Mouse (Mus musculus): ENCODE measurements around the gene Ctss. TPM values are rescaled to one million over a fixed set of nuclear protein-coding genes. Genes with fewer than 3 reads are reported as not detected.

Gene Ctss
- total and polyA plus RNA-seq, 3 experiments: 0.66 TPM; not detected in 2

- TF ChIP-seq CTCF (IDR thresholded peaks at IDR 0.05; ENCODE audit: low read depth, low read length) (no peak), GATA1 (IDR thresholded peaks at IDR 0.05; ENCODE audit: borderline replicate concordance, low read length) (no peak), POLR2AphosphoS5 (IDR thresholded peaks at IDR 0.05; ENCODE audit: insufficient replicate concordance, low read depth, low read length) (no peak), TAL1 (conservative IDR thresholded peaks at IDR 0.05; ENCODE audit: low read depth, low read length) (no peak), GATA2 (IDR thresholded peaks at IDR 0.05; ENCODE audit: borderline replicate concordance, low read depth, low read length) (no peak)
- H3K9me3 ChIP-seq (replicated peaks): no peaks in the 10 kb centered on the region
- peaks cover 12% of the 10 kb centered on the region for H3K27me3 ChIP-seq (ENCODE audit: insufficient read depth, low read length)
- no peak overlapping the region for H3K4me3 ChIP-seq (ENCODE audit: low read depth, low read length)
- DNase-seq (ENCODE audit: low spot score) (no peak), ATAC-seq (ENCODE audit: extremely low read depth, insufficient number of reproducible peaks, low FRiP score, poor library complexity, severe bottlenecking) (no peak)
- peaks cover 48% of the 10 kb centered on the region for H3K4me1 ChIP-seq (ENCODE audit: insufficient read depth, low read depth, low read length)
- H3K36me3 ChIP-seq (replicated peaks): no peaks in the 10 kb centered on the region
These were observed 1.9 kb upstream of the Ctss start for GRCm38 (mm10) chr3:95524673-95525072.

DNA sequence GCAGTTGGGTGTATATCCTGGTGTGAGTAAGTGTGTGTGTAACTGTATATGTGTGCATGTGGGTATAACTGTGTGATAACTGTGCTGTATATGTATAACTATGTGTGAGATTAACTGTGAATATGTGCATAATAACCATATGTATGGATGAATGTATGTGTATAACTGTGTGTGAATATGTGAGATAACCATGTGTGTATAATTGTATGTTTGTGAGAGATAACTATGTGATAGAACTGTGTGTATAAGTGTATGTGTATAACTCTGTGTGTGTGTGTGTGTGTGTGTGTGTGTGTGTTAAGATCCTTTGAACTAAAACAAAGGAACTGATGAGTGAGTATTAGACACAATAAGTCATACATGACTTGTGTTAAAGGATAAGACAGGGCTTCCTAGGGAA, 475 bp upstream of the Ctss start:
- Histone ChIP-seq H3K4me3 (ENCODE audit: low read depth, low read length) (no peak overlapping the region), H3K9me3 (replicated peaks) (no peaks in the 10 kb centered on the region), H3K4me1 (ENCODE audit: insufficient read depth, low read depth, low read length) (peaks cover 35% of the 10 kb centered on the region), H3K36me3 (replicated peaks) (no peaks in the 10 kb centered on the region), H3K27me3 (ENCODE audit: insufficient read depth, low read length) (peaks cover 18% of the 10 kb centered on the region)
- DNase-seq (ENCODE audit: low spot score) (no peak), ATAC-seq (ENCODE audit: extremely low read depth, insufficient number of reproducible peaks, low FRiP score, poor library complexity, severe bottlenecking) (no peak)
- TF ChIP-seq TAL1 (conservative IDR thresholded peaks at IDR 0.05; ENCODE audit: low read depth, low read length): no peak
- no peak for TF ChIP-seq GATA2 (IDR thresholded peaks at IDR 0.05; ENCODE audit: borderline replicate concordance, low read depth, low read length)
- TF ChIP-seq GATA1 (IDR thresholded peaks at IDR 0.05; ENCODE audit: borderline replicate concordance, low read length): no peak
- TF ChIP-seq POLR2AphosphoS5 (IDR thresholded peaks at IDR 0.05; ENCODE audit: insufficient replicate concordance, low read depth, low read length): no peak
- TF ChIP-seq CTCF (IDR thresholded peaks at IDR 0.05; ENCODE audit: low read depth, low read length): no peak

DNA sequence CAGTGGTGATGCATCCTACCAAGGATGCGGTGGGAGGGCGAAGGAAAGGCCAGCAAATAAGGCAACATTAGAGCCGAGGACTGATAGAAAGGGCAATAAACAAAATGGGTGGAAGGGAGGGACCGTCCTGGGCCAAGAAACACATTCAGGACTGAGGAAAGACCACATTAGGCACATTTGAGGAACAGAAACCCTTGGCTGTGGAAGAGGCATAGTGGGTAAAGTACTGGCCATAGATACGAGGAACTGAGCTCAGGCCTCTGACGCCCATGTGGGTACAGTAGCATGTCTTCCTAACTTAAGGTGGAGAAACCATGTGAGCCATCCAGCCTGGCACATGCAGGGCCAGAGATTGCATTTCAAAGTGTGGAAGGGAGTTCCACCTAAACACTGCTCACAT, 3.2 kb downstream of the Ctss start:
- TF ChIP-seq TAL1 (conservative IDR thresholded peaks at IDR 0.05; ENCODE audit: low read depth, low read length) (no peak), CTCF (IDR thresholded peaks at IDR 0.05; ENCODE audit: low read depth, low read length) (no peak), GATA1 (IDR thresholded peaks at IDR 0.05; ENCODE audit: borderline replicate concordance, low read length) (no peak), GATA2 (IDR thresholded peaks at IDR 0.05; ENCODE audit: borderline replicate concordance, low read depth, low read length) (no peak), POLR2AphosphoS5 (IDR thresholded peaks at IDR 0.05; ENCODE audit: insufficient replicate concordance, low read depth, low read length) (no peak)
- ATAC-seq (ENCODE audit: extremely low read depth, insufficient number of reproducible peaks, low FRiP score, poor library complexity, severe bottlenecking) (no peak), DNase-seq (ENCODE audit: low spot score) (no peak)
- H3K9me3 ChIP-seq (replicated peaks): no peaks in the 10 kb centered on the region
- H3K4me1 ChIP-seq (ENCODE audit: insufficient read depth, low read depth, low read length): peaks cover 11% of the 10 kb centered on the region
- H3K36me3 ChIP-seq (replicated peaks): no peaks in the 10 kb centered on the region
- H3K27me3 ChIP-seq (ENCODE audit: insufficient read depth, low read length): peaks cover 14% of the 10 kb centered on the region
- no peak overlapping the region for H3K4me3 ChIP-seq (ENCODE audit: low read depth, low read length)

DNA sequence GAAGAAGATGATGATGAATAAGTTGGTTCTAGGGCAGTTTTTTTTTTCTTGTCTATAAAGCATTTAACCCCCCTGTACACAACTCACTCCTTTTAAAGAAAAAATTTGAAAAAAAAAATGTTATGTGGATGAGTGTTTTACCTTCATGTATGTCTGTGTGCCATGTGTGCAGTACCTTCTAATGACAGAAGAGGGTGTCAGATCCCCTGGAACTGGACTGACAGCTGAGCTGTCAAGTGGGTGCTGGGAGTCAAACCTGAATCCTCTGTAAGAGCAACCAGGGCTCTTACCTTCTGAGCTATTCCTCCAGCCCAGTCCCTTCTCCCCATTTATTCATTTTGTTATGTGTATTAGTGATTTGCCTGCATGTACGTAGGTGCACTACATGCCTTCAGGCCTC, 4.4 kb downstream of the Ctss start:
- no peak overlapping the region for H3K4me3 ChIP-seq (ENCODE audit: low read depth, low read length)
- ATAC-seq (ENCODE audit: extremely low read depth, insufficient number of reproducible peaks, low FRiP score, poor library complexity, severe bottlenecking) (no peak), DNase-seq (ENCODE audit: low spot score) (no peak)
- H3K27me3 ChIP-seq (ENCODE audit: insufficient read depth, low read length): peaks cover 14% of the 10 kb centered on the region
- H3K9me3 ChIP-seq (replicated peaks): peaks cover 3% of the 10 kb centered on the region; the same call in 1 of the 2 replicates
- peaks cover 11% of the 10 kb centered on the region for H3K4me1 ChIP-seq (ENCODE audit: insufficient read depth, low read depth, low read length)
- H3K36me3 ChIP-seq (replicated peaks): no peaks in the 10 kb centered on the region
- TF ChIP-seq POLR2AphosphoS5 (IDR thresholded peaks at IDR 0.05; ENCODE audit: insufficient replicate concordance, low read depth, low read length) (no peak), GATA2 (IDR thresholded peaks at IDR 0.05; ENCODE audit: borderline replicate concordance, low read depth, low read length) (no peak), CTCF (IDR thresholded peaks at IDR 0.05; ENCODE audit: low read depth, low read length) (no peak), TAL1 (conservative IDR thresholded peaks at IDR 0.05; ENCODE audit: low read depth, low read length) (no peak), GATA1 (IDR thresholded peaks at IDR 0.05; ENCODE audit: borderline replicate concordance, low read length) (no peak)

DNA sequence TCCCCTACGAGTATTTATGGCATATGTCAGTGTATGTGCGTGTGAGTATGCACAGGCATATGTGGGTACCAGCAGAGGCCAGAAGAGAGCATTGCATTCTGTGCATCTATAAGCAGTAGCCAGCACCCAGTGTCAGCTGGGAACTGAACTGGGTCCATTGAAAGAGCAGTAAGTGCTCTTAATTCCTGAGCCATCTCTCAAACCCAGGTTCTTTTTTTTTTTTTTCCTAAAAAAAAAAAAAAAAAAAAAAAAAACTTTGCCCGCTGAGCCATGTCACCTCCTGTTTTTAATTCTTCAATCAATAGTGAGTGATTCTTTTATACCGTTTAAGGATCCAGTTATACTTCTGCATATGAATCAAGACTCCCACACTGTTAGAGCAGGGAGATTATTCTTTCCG, 6.8 kb downstream of the Ctss start:
- Histone ChIP-seq H3K27me3 (ENCODE audit: insufficient read depth, low read length) (peaks cover 13% of the 10 kb centered on the region), H3K36me3 (replicated peaks) (no peaks in the 10 kb centered on the region), H3K4me3 (ENCODE audit: low read depth, low read length) (no peak overlapping the region), H3K9me3 (replicated peaks) (peaks cover 3% of the 10 kb centered on the region; the same call in 1 of the 2 replicates), H3K4me1 (ENCODE audit: insufficient read depth, low read depth, low read length) (peaks cover 4% of the 10 kb centered on the region)
- no peak for ATAC-seq (ENCODE audit: extremely low read depth, insufficient number of reproducible peaks, low FRiP score, poor library complexity, severe bottlenecking)
- TF ChIP-seq TAL1 (conservative IDR thresholded peaks at IDR 0.05; ENCODE audit: low read depth, low read length): no peak
- no peak for TF ChIP-seq GATA2 (IDR thresholded peaks at IDR 0.05; ENCODE audit: borderline replicate concordance, low read depth, low read length)
- no peak for TF ChIP-seq GATA1 (IDR thresholded peaks at IDR 0.05; ENCODE audit: borderline replicate concordance, low read length)
- TF ChIP-seq POLR2AphosphoS5 (IDR thresholded peaks at IDR 0.05; ENCODE audit: insufficient replicate concordance, low read depth, low read length): no peak
- no peak for DNase-seq (ENCODE audit: low spot score)

- Histone ChIP-seq H3K4me1 (ENCODE audit: insufficient read depth, low read depth, low read length) (peaks cover 4% of the 10 kb centered on the region), H3K36me3 (replicated peaks) (no peaks in the 10 kb centered on the region), H3K4me3 (ENCODE audit: low read depth, low read length) (no peak overlapping the region), H3K27me3 (ENCODE audit: insufficient read depth, low read length) (peaks cover 11% of the 10 kb centered on the region), H3K9me3 (replicated peaks) (peaks cover 3% of the 10 kb centered on the region; the same call in 1 of the 2 replicates)
- TF ChIP-seq GATA2 (IDR thresholded peaks at IDR 0.05; ENCODE audit: borderline replicate concordance, low read depth, low read length): no peak
- TF ChIP-seq TAL1 (conservative IDR thresholded peaks at IDR 0.05; ENCODE audit: low read depth, low read length): no peak
- TF ChIP-seq POLR2AphosphoS5 (IDR thresholded peaks at IDR 0.05; ENCODE audit: insufficient replicate concordance, low read depth, low read length): no peak
- DNase-seq (ENCODE audit: low spot score): no peak
- ATAC-seq (ENCODE audit: extremely low read depth, insufficient number of reproducible peaks, low FRiP score, poor library complexity, severe bottlenecking): no peak
These were observed 8.3 kb downstream of the Ctss start for GRCm38 (mm10) chr3:95534927-95535326.
